Mouse (Mus musculus): ENCODE data around the gene Zfp30. TPM values are rescaled to one million over a fixed set of nuclear protein-coding genes. Genes with fewer than 3 reads are reported as not detected.

Zfp30 gene
- polyA plus RNA-seq (2014; fragmentation: Illumina TruSeq; extraction: RNeasy Lipid Tissue Mini Kit (QIAGEN cat#74804); ENCODE audit: insufficient read depth, low read depth, low replicate concordance): 1.2 TPM

DNA sequence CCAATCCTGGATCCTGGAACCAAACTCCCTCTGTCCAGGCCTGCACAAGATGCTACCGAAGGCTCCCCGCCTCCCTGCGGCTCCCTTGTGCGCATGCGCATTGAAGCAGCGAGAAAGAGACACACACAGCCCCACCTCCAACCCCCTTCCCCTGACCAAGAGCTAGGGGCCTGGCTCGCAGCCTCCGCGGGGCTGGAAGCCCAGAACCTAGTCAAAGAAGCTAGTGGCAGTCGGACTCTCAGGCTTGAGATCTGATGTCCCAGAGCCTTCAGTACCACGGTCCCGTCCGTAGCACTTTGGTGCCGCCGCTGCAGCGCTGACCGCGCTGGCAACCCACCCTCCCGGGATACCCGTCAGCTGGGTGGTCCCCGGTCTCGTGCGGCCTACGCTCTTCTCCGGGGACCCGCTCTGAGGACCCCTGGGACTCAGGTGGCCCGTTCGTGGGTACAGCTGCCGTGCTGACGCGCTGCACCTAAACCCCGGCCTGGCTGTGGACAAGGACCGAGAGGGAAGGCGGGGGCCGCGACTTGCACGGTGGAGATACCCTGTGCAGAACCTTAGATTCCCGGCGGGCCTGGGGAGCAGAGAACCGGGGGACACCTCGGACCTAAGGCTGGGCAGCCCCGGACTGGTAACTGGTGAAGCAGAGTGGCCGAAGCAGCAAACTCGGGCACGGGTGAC, at the start of gene Zfp30:
Gene Zfp30 (plus strand): TSS at position 128 of the 681 bp plus-strand sequence.

GRCm38 (mm10) chr7:29768090-29768900, 15.5 kb upstream of the Zfp30 start, which contains the start of gene Zfp84:
Gene Zfp84 (plus strand): TSS chr7:29768552.

GRCm38 (mm10) chr7:29815910-29816429, 32.2 kb downstream of the Zfp30 start, which contains the start of gene Zfp790:
Gene Zfp790 (plus strand): TSS chr7:29816114.

Other genes with a start within 250 kb of the Zfp30 start
- gene Catsperg2, start 57.0 kb upstream of the Zfp30 start, polyA plus RNA-seq (2014; fragmentation: Illumina TruSeq; extraction: RNeasy Lipid Tissue Mini Kit (QIAGEN cat#74804); ENCODE audit: insufficient read depth, low read depth, low replicate concordance): not detected
- gene Zfp84, start 15.4 kb upstream of the Zfp30 start, polyA plus RNA-seq (2014; fragmentation: Illumina TruSeq; extraction: RNeasy Lipid Tissue Mini Kit (QIAGEN cat#74804); ENCODE audit: insufficient read depth, low read depth, low replicate concordance): 3.6 TPM
- gene Zfp790, start 32.1 kb downstream of the Zfp30 start, polyA plus RNA-seq (2014; fragmentation: Illumina TruSeq; extraction: RNeasy Lipid Tissue Mini Kit (QIAGEN cat#74804); ENCODE audit: insufficient read depth, low read depth, low replicate concordance): 5.0 TPM
- 1.3 TPM for gene Zfp940, start 69.7 kb downstream of the Zfp30 start, polyA plus RNA-seq (2014; fragmentation: Illumina TruSeq; extraction: RNeasy Lipid Tissue Mini Kit (QIAGEN cat#74804); ENCODE audit: insufficient read depth, low read depth, low replicate concordance)
- 3.3 TPM for gene Zfp420, start 76.0 kb downstream of the Zfp30 start, polyA plus RNA-seq (2014; fragmentation: Illumina TruSeq; extraction: RNeasy Lipid Tissue Mini Kit (QIAGEN cat#74804); ENCODE audit: insufficient read depth, low read depth, low replicate concordance)
- 2.4 TPM for gene Zfp27, start 122.6 kb downstream of the Zfp30 start, polyA plus RNA-seq (2014; fragmentation: Illumina TruSeq; extraction: RNeasy Lipid Tissue Mini Kit (QIAGEN cat#74804); ENCODE audit: insufficient read depth, low read depth, low replicate concordance)
- 4.4 TPM for gene Zfp383, start 124.2 kb downstream of the Zfp30 start, polyA plus RNA-seq (2014; fragmentation: Illumina TruSeq; extraction: RNeasy Lipid Tissue Mini Kit (QIAGEN cat#74804); ENCODE audit: insufficient read depth, low read depth, low replicate concordance)
- 4.0 TPM for gene Zfp74, start 170.1 kb downstream of the Zfp30 start, polyA plus RNA-seq (2014; fragmentation: Illumina TruSeq; extraction: RNeasy Lipid Tissue Mini Kit (QIAGEN cat#74804); ENCODE audit: insufficient read depth, low read depth, low replicate concordance)
- 2.4 TPM for gene Zfp568, start 200.0 kb downstream of the Zfp30 start, polyA plus RNA-seq (2014; fragmentation: Illumina TruSeq; extraction: RNeasy Lipid Tissue Mini Kit (QIAGEN cat#74804); ENCODE audit: insufficient read depth, low read depth, low replicate concordance)

Measured in lung, adult 10 weeks (tissue).